Comparison of ENCODE assay signal across 14 mouse cellular contexts in the genomic region with DNA sequence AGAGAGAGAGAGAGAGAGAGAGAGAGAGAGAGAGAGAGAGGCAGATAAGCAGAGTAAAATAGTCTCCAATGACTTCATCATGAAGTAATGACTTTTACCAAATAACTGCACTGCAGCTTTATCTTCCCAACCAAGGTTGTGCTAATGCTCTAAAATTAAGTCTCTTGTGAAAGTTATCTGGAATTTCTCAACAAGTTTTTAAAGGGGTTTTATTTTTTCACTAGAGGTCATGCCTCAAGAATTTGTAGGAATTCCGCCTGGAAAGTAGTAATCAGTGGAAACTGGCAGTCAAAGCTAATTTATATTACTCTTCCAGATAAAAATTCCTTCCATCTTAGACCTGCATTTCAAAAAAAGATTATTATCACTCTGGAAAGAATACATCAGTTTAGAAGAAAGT.
"Had no signal": no experiment of that assay in that cellular context is flagged by ENCODE, and none has a peak within 500 bp of the region (broad histone marks: within the 10 kb centered on the region; RNA-seq: fewer than 3 reads in every experiment).

No protein-coding gene starts in this region.

- H3K27me3 ChIP-seq: limb, embryonic 12.5 days; liver, embryonic 15.5 days; midbrain, embryonic 13.5 days; neural tube, embryonic 15.5 days had no signal

- H3K36me3 ChIP-seq: limb, embryonic 12.5 days; liver, embryonic 15.5 days; midbrain, embryonic 13.5 days; neural tube, embryonic 15.5 days had no signal

- H3K9me3 ChIP-seq: limb, embryonic 12.5 days; liver, embryonic 15.5 days; midbrain, embryonic 13.5 days; neural tube, embryonic 15.5 days had no signal

- H3K4me3 ChIP-seq: limb, embryonic 12.5 days; liver, embryonic 15.5 days; midbrain, embryonic 13.5 days; neural tube, embryonic 15.5 days had no signal

- H3K9ac ChIP-seq: limb, embryonic 12.5 days; liver, embryonic 15.5 days; midbrain, embryonic 13.5 days; neural tube, embryonic 15.5 days had no signal

- ATAC-seq: midbrain, embryonic 13.5 days had no signal

- DNase-seq: layer of hippocampus, adult 9-11 months; layer of hippocampus, postnatal 36 days; lung, adult 2 months; lung, postnatal 36 days; right cerebral cortex, adult 18-20 months; right cerebral cortex, postnatal 25 days; spleen, adult 18-20 months; thymus, adult 18-20 months; thymus, postnatal 25 days had no signal

- H3K4me2 ChIP-seq: limb, embryonic 12.5 days; liver, embryonic 11.5 days; liver, embryonic 15.5 days; midbrain, embryonic 13.5 days; neural tube, embryonic 15.5 days had no signal

- H3K4me1 ChIP-seq: limb, embryonic 12.5 days; liver, embryonic 15.5 days; midbrain, embryonic 13.5 days; neural tube, embryonic 15.5 days had no signal

- H3K27ac ChIP-seq: limb, embryonic 12.5 days; liver, embryonic 15.5 days; midbrain, embryonic 13.5 days; neural tube, embryonic 15.5 days had no signal
